Mouse (Mus musculus) heart, embryonic 13.5 days (tissue): Measurements from ENCODE around the gene Cdc25b. TPM values are rescaled to one million over a fixed set of nuclear protein-coding genes. Genes with fewer than 3 reads are reported as not detected.
A peak's percentile ranks its signal among the peaks of the same experiment; 100 is the strongest.

ENCODE experiments used
- ATAC-seq: fragments of 200-750 bp; cut with Nextera tagmentation; 2 replicates; pipeline ENCODE4 v1.8.0; 2017; ENCODE audit warnings: moderate TSS enrichment; ENCODE audit not compliant: insufficient number of reproducible peaks, low FRiP score, low TSS enrichment; ENCODE audit errors: extremely low read depth
- H3K27ac ChIP-seq: fragments of 300-500 bp; sonication (generic); replicated peaks from 2 replicates; pipeline ENCODE4 v1.5.1; 2015; ENCODE audit warnings: moderate library complexity, mild to moderate bottlenecking, inconsistent platforms
- H3K27me3 ChIP-seq: fragments of 300-500 bp; sonication (generic); replicated peaks from 2 replicates; pipeline ENCODE4 v1.6.1; 2015; ENCODE audit warnings: mild to moderate bottlenecking, inconsistent platforms
- H3K36me3 ChIP-seq: fragments of 300-500 bp; sonication (generic); 2 replicates; pipeline ENCODE4 v1.6.1; 2015; ENCODE audit warnings: mild to moderate bottlenecking, inconsistent platforms
- H3K4me1 ChIP-seq: fragments of 300-500 bp; sonication (generic); 2 replicates; pipeline ENCODE4 v1.6.1; 2015; ENCODE audit warnings: inconsistent platforms
- H3K4me2 ChIP-seq: fragments of 300-500 bp; sonication (generic); 2 replicates; pipeline ENCODE4 v1.6.1; 2015; ENCODE audit warnings: inconsistent platforms, mild to moderate bottlenecking, moderate library complexity
- H3K4me3 ChIP-seq: fragments of 300-500 bp; sonication (generic); 2 replicates; pipeline ENCODE4 v1.5.1; 2015; ENCODE audit warnings: moderate library complexity, mild to moderate bottlenecking, inconsistent platforms
- H3K9ac ChIP-seq: fragments of 300-500 bp; sonication (generic); 2 replicates; pipeline ENCODE4 v1.6.1; 2015; ENCODE audit warnings: inconsistent platforms, mild to moderate bottlenecking, moderate library complexity
- H3K9me3 ChIP-seq: fragments of 300-500 bp; sonication (generic); 2 replicates; pipeline ENCODE4 v1.6.1; 2016; ENCODE audit warnings: inconsistent platforms
- WGBS: fragments of 180-500 bp; shearing (Covaris S2); methylation state at CpG from one replicate; pipeline ENCODE4 v1.1.7; 2015; ENCODE audit warnings: mixed read lengths; 5-methylcytosine and 5-hydroxymethylcytosine counted together
- polyA plus RNA-seq: library from polyadenylated mRNA; unstranded; fragments of >200 nt; fragmentation: Nextera tagmentation; extraction: Ambion mirVana; gene quantifications from 2 replicates; pipeline ENCODE4 v1.2.1, GENCODE M21; 2015

The Cdc25b gene
- polyA plus RNA-seq, 1 experiment from 2014 or later, result 36.6 TPM

GRCm38 (mm10) chr2:131145536-131145935, 41.2 kb upstream of the Cdc25b start:
- Histone ChIP-seq H3K4me3 (no peak overlapping the region), H3K9me3 (no peaks in the 10 kb centered on the region), H3K27me3 (no peaks in the 10 kb centered on the region), H3K36me3 (peaks cover 94% of the 10 kb centered on the region), H3K9ac (no peak overlapping the region), H3K27ac (no peak overlapping the region), H3K4me1 (peaks cover 28% of the 10 kb centered on the region), H3K4me2 (no peak overlapping the region)
- 69% methylated on average over 2 of the region's 2 CpGs for WGBS
- ATAC-seq, result no peak

GRCm38 (mm10) chr2:131146193-131147042, 40.3 kb upstream of the Cdc25b start:
- Histone ChIP-seq H3K4me3 (no peak overlapping the region), H3K27me3 (no peaks in the 10 kb centered on the region), H3K4me2 (no peak overlapping the region), H3K36me3 (peaks cover 94% of the 10 kb centered on the region), H3K4me1 (peaks cover 19% of the 10 kb centered on the region), H3K9ac (no peak overlapping the region), H3K9me3 (no peaks in the 10 kb centered on the region), H3K27ac (no peak overlapping the region)
- ATAC-seq, result no peak
- WGBS, result 74% methylated on average over 21 of the region's 21 CpGs

DNA sequence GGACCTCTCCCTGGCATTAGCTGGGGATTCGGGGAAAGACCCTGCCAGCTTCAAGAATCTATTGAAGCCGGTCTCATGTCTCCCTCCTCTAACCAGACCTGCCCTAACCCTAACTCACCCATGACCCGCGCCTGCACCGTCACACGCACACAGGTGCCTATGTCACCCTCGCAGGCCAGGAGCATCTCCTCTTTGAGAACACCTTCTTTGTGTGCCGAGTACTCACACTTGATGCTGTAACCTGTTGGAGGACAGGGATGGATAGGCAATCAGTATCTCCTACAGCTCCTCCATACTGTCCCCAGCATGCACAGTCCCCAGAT, 39.7 kb upstream of the Cdc25b start:
- 89% methylated on average over 8 of the region's 8 CpGs for WGBS
- no peak for ATAC-seq
- no peak overlapping the region for H3K4me2 ChIP-seq
- H3K36me3 ChIP-seq, result peaks cover 98% of the 10 kb centered on the region
- no peak overlapping the region for H3K9ac ChIP-seq
- no peaks in the 10 kb centered on the region for H3K27me3 ChIP-seq
- H3K27ac ChIP-seq, result no peak overlapping the region
- H3K9me3 ChIP-seq, result no peaks in the 10 kb centered on the region
- H3K4me1 ChIP-seq, result peaks cover 17% of the 10 kb centered on the region
- H3K4me3 ChIP-seq, result no peak overlapping the region

- H3K4me2 ChIP-seq, result no peak overlapping the region
- no peak for ATAC-seq
- H3K9me3 ChIP-seq, result no peaks in the 10 kb centered on the region
- WGBS, result 73% methylated on average over 8 of the region's 8 CpGs
- H3K36me3 ChIP-seq, result peaks cover 97% of the 10 kb centered on the region
- H3K4me1 ChIP-seq, result peaks cover 10% of the 10 kb centered on the region
- no peaks in the 10 kb centered on the region for H3K27me3 ChIP-seq
- no peak overlapping the region for H3K4me3 ChIP-seq
- H3K27ac ChIP-seq, result peak overlapping the region; percentile 53
- H3K9ac ChIP-seq, result no peak overlapping the region
Observed at GRCm38 (mm10) chr2:131148353-131149253, 38.1 kb upstream of the Cdc25b start.

- Histone ChIP-seq H3K9ac (no peak overlapping the region), H3K27me3 (no peaks in the 10 kb centered on the region), H3K4me1 (peaks cover 10% of the 10 kb centered on the region), H3K4me2 (no peak overlapping the region), H3K9me3 (no peaks in the 10 kb centered on the region), H3K36me3 (peaks cover 91% of the 10 kb centered on the region), H3K27ac (no peak overlapping the region), H3K4me3 (no peak overlapping the region)
- 91% methylated on average over 3 of the region's 3 CpGs for WGBS
- ATAC-seq, result no peak
Observed at GRCm38 (mm10) chr2:131149254-131149578, 37.5 kb upstream of the Cdc25b start.

DNA sequence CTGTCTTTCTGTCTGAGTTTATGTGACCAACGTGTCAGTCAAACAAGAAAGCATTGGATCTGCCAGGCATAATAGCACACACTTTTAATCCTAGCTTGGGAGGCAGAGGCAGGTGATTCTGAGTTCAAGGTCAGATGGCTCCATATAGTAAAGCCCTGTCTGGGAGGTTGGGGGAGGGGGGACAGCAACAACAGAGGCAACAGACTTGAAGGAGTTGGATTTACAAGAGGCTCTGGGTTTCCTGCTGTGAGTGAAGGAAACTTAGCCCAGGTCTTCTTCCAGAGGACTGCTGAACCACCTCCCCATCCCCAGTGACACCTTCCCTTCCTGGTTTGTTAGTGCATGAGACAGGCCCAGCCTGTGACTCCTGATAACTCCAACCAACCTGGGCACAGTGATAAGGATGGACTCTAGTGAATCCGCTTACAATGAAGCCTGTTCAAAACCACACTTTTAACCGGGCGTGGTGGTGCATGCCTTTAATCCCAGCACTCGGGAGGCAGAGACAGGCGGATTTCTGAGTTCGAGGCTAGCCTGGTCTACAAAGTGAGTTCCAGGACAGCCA, 34.5 kb upstream of the Cdc25b start:
- WGBS, result 75% methylated on average over 7 of the region's 7 CpGs
- ATAC-seq, result no peak
- Histone ChIP-seq H3K36me3 (peaks cover 75% of the 10 kb centered on the region), H3K4me3 (no peak overlapping the region), H3K27me3 (no peaks in the 10 kb centered on the region), H3K9me3 (no peaks in the 10 kb centered on the region), H3K4me1 (peaks cover 34% of the 10 kb centered on the region), H3K4me2 (no peak overlapping the region), H3K27ac (no peak overlapping the region), H3K9ac (no peak overlapping the region)

- no peak overlapping the region for H3K9ac ChIP-seq
- no peak overlapping the region for H3K4me2 ChIP-seq
- WGBS, result 91% methylated on average over 4 of the region's 4 CpGs
- H3K9me3 ChIP-seq, result no peaks in the 10 kb centered on the region
- no peak overlapping the region for H3K4me3 ChIP-seq
- H3K36me3 ChIP-seq, result peaks cover 57% of the 10 kb centered on the region
- H3K27me3 ChIP-seq, result no peaks in the 10 kb centered on the region
- H3K27ac ChIP-seq, result no peak overlapping the region
- ATAC-seq, result no peak
- peaks cover 45% of the 10 kb centered on the region for H3K4me1 ChIP-seq
Observed at GRCm38 (mm10) chr2:131154036-131154435, 32.7 kb upstream of the Cdc25b start.

DNA sequence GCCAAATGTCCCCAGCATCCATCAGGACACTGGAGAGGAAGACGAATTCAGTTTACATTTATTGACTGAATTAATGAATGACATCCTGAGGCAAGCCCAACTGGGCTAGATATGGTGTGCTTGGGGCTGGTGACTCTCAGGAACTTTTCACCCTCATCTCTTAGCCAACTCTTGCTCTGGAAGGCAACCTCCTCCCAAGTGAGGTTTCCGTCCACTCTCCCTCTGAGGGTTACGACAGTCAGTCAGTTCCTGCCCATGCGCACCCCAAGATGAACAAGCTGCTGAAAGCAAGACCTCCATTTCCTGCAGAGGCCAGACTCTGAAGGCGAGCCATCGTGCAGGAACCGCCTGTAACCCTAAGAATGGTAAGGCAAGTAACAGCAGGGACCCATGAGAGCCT, 29.8 kb upstream of the Cdc25b start:
- WGBS, result 84% methylated on average over 7 of the region's 7 CpGs
- no peak overlapping the region for H3K4me3 ChIP-seq
- no peak for ATAC-seq
- no peak overlapping the region for H3K27ac ChIP-seq
- H3K4me1 ChIP-seq, result peaks cover 57% of the 10 kb centered on the region
- peak overlapping the region; percentile 85 for H3K4me2 ChIP-seq
- no peaks in the 10 kb centered on the region for H3K9me3 ChIP-seq
- H3K36me3 ChIP-seq, result peaks cover 28% of the 10 kb centered on the region
- no peak overlapping the region for H3K9ac ChIP-seq
- no peaks in the 10 kb centered on the region for H3K27me3 ChIP-seq

- under 1% methylated on average over 18 of the region's 18 CpGs for WGBS
- Histone ChIP-seq H3K9me3 (peaks cover under 1% of the 10 kb centered on the region; the same call in 1 of the 2 replicates), H3K27ac (peak overlapping the region; percentile 92), H3K27me3 (no peaks in the 10 kb centered on the region), H3K9ac (peak overlapping the region; percentile 93), H3K4me2 (peak overlapping the region; percentile 85), H3K4me3 (peak overlapping the region; percentile 82), H3K36me3 (peaks cover 13% of the 10 kb centered on the region), H3K4me1 (peaks cover 53% of the 10 kb centered on the region)
- peak; percentile 53 for ATAC-seq
Observed at GRCm38 (mm10) chr2:131159491-131159910, 27.2 kb upstream of the Cdc25b start.

- H3K4me3 ChIP-seq, result peak within 1 kb of the TSS; percentile 82
- H3K36me3 ChIP-seq, result peaks cover 7% of the 10 kb centered on the region
- peak within 1 kb of the TSS; percentile 92 for H3K27ac ChIP-seq
- H3K27me3 ChIP-seq, result no peaks in the 10 kb centered on the region
- H3K9me3 ChIP-seq, result peaks cover 6% of the 10 kb centered on the region; the same call in 1 of the 2 replicates
- peak; percentile 95 for ATAC-seq
- H3K4me1 ChIP-seq, result peaks cover 49% of the 10 kb centered on the region
- H3K9ac ChIP-seq, result peak within 1 kb of the TSS; percentile 93
- WGBS, result under 1% methylated on average over 54 of the region's 54 CpGs
- peak within 1 kb of the TSS; percentile 85 for H3K4me2 ChIP-seq
Observed at GRCm38 (mm10) chr2:131159938-131160581, 26.7 kb upstream of the Cdc25b start, which contains the start of gene 1700037H04Rik. 1700037H04Rik (minus strand) TSS chr2:131160081.
